Mouse (Mus musculus): ENCODE data around the gene Trub1. TPM values are rescaled to one million over a fixed set of nuclear protein-coding genes. Genes with fewer than 3 reads are reported as not detected.

Gene Trub1
- polyA plus RNA-seq, 1 experiment from 2014 or later, result 14.6 TPM

DNA sequence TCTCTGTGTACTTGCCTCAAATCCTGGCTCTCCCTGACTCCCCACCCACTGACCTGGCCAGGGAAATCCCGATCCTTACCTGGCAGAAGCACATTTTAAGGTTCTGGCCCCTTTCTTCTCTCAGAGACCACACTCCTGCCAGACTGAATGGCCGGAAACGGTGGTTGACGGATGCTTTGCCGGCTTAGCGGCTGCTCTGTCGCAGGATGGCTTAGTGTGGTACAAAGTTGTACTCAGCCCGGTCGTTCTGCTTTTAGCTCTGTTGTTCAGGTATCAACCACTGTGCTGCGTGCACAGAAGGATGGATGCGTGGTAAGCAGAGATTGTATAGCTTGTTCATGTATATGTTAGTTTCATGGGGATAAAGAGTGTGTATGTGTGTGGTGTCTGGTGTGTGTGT is 25.3 kb downstream of the Trub1 start:
- no peak overlapping the region for H3K4me2 ChIP-seq
- no peak overlapping the region for H3K27ac ChIP-seq
- H3K9ac ChIP-seq, result no peak overlapping the region
- ATAC-seq, result no peak
- no peaks in the 10 kb centered on the region for H3K9me3 ChIP-seq (replicated peaks)
- H3K36me3 ChIP-seq, result peaks cover 28% of the 10 kb centered on the region
- no peaks in the 10 kb centered on the region for H3K27me3 ChIP-seq (replicated peaks)
- no peak overlapping the region for H3K4me3 ChIP-seq
- 76% methylated on average over 11 of the region's 11 CpGs for WGBS (ENCODE audit: insufficient replicate concordance)
- peaks cover 17% of the 10 kb centered on the region for H3K4me1 ChIP-seq

DNA sequence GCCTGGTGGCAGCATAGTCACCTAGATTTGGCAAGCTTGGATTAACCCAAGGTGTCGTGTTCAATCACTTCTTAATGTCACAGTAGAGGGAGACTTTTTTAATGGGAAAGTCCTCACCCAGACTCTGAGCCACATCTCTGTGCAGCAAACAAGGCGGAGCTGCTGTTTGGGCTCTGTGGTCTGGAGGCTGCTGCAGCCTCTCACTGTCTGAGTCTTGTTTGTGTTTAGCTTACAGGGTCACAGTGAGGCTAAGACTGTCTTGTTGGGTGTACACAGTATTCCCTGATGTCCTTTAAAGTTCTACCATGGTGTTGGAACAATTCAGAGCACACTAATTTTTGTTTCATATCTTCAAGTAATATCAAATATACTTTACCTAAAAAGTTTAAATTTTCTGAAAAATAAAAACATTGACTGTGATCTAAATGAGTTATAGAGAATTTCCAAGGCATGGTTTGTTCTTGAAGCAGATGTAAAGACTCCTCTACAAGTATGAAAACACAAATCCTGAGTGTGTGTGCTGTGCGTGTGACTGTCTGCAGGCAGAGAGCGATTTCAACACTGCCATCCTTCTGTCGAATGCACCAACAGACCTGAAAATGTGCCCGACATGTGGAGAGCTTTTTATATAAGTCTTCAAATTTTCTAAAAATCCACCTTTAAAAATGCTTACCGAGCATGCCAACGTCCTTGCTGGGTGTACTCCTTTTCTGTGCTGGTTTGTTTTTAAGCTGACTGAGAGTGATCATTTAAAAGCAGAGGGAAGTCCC is 27.4 kb downstream of the Trub1 start:
- H3K9me3 ChIP-seq (replicated peaks), result no peaks in the 10 kb centered on the region
- H3K4me1 ChIP-seq, result peaks cover 17% of the 10 kb centered on the region
- no peak overlapping the region for H3K9ac ChIP-seq
- H3K4me3 ChIP-seq, result no peak overlapping the region
- no peak overlapping the region for H3K4me2 ChIP-seq
- no peak overlapping the region for H3K27ac ChIP-seq
- peaks cover 24% of the 10 kb centered on the region for H3K36me3 ChIP-seq
- 68% methylated on average over 8 of the region's 8 CpGs for WGBS (ENCODE audit: insufficient replicate concordance)
- no peaks in the 10 kb centered on the region for H3K27me3 ChIP-seq (replicated peaks)
- ATAC-seq, result no peak

- peak; percentile 54 for ATAC-seq
- H3K4me1 ChIP-seq, result peaks cover 12% of the 10 kb centered on the region; the same call in 1 of the 2 replicates
- no peak overlapping the region for H3K9ac ChIP-seq
- H3K9me3 ChIP-seq (replicated peaks), result no peaks in the 10 kb centered on the region
- no peak overlapping the region for H3K27ac ChIP-seq
- H3K4me3 ChIP-seq, result no peak overlapping the region
- peaks cover 33% of the 10 kb centered on the region for H3K36me3 ChIP-seq
- WGBS (ENCODE audit: insufficient replicate concordance), result 78% methylated on average over 6 of the region's 6 CpGs
- no peaks in the 10 kb centered on the region for H3K27me3 ChIP-seq (replicated peaks)
- no peak overlapping the region for H3K4me2 ChIP-seq
Observed at GRCm38 (mm10) chr19:57481743-57482259, 29.1 kb downstream of the Trub1 start.

DNA sequence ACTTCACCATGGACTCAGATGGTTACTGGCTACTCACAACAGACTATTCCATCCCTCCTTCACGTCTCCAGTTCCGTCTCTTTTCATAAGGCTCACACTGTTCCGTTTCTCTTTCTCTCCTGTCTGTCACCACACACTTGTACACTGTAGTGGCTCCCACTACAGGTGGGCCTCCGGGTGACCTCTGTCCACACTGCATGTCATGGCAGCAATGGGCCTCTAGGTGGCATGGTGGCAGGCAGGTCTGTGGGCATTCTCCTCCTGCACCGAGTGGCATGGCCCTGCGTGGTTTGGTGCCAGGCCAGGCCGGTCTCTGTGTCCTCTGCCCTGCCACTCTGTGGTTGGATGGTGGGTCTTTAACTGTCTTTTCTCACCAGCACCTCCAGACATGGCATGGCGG is 30.1 kb downstream of the Trub1 start:
- peaks cover 6% of the 10 kb centered on the region; the same call in 1 of the 2 replicates for H3K4me1 ChIP-seq
- WGBS (ENCODE audit: insufficient replicate concordance), result 80% methylated on average over 8 of the region's 8 CpGs
- no peak overlapping the region for H3K4me3 ChIP-seq
- H3K36me3 ChIP-seq, result peaks cover 41% of the 10 kb centered on the region
- no peaks in the 10 kb centered on the region for H3K9me3 ChIP-seq (replicated peaks)
- no peaks in the 10 kb centered on the region for H3K27me3 ChIP-seq (replicated peaks)
- no peak overlapping the region for H3K9ac ChIP-seq
- H3K4me2 ChIP-seq, result no peak overlapping the region
- no peak overlapping the region for H3K27ac ChIP-seq
- ATAC-seq, result no peak

GRCm38 (mm10) chr19:57487051-57487658 is 34.4 kb downstream of the Trub1 start:
- Histone ChIP-seq H3K4me1 (no peaks in the 10 kb centered on the region), H3K4me3 (no peak overlapping the region), H3K27ac (no peak overlapping the region), H3K9me3 (replicated peaks) (no peaks in the 10 kb centered on the region), H3K36me3 (peaks cover 50% of the 10 kb centered on the region), H3K4me2 (no peak overlapping the region), H3K27me3 (replicated peaks) (no peaks in the 10 kb centered on the region), H3K9ac (no peak overlapping the region)
- WGBS (ENCODE audit: insufficient replicate concordance), result 83% methylated on average over 13 of the region's 13 CpGs
- no peak for ATAC-seq

GRCm38 (mm10) chr19:57489527-57489926 is 36.8 kb downstream of the Trub1 start:
- H3K36me3 ChIP-seq, result peaks cover 38% of the 10 kb centered on the region
- no peak overlapping the region for H3K4me3 ChIP-seq
- no peaks in the 10 kb centered on the region for H3K27me3 ChIP-seq (replicated peaks)
- H3K9ac ChIP-seq, result no peak overlapping the region
- H3K9me3 ChIP-seq (replicated peaks), result no peaks in the 10 kb centered on the region
- ATAC-seq, result no peak
- no peaks in the 10 kb centered on the region for H3K4me1 ChIP-seq
- H3K4me2 ChIP-seq, result no peak overlapping the region
- WGBS (ENCODE audit: insufficient replicate concordance), result 77% methylated on average over 7 of the region's 7 CpGs
- H3K27ac ChIP-seq, result no peak overlapping the region

DNA sequence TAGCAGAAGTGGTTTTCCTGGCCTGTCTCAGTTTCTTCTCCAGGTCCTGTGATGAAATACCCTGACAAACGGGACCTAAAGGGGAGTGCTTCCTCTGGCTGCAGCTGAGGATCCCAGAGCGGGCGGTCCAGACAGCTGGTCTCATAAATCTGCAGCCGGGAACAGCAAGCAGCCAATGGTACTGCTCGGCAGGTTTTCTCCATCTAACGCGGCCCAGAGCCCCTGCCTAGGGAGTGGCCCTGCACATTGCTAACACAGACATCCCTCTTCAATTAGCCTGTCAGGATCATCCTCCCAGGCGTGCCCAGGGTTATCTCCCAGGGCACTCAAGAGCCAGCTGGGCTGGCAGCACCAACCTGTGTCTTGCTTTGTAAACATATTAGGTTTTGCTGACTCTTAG is 38.3 kb downstream of the Trub1 start:
- 71% methylated on average over 8 of the region's 8 CpGs for WGBS (ENCODE audit: insufficient replicate concordance)
- H3K9ac ChIP-seq, result no peak overlapping the region
- H3K9me3 ChIP-seq (replicated peaks), result no peaks in the 10 kb centered on the region
- H3K27ac ChIP-seq, result peak overlapping the region; percentile 4; the same call in 1 of the 2 replicates
- ATAC-seq, result no peak
- no peak overlapping the region for H3K4me3 ChIP-seq
- H3K27me3 ChIP-seq (replicated peaks), result no peaks in the 10 kb centered on the region
- H3K36me3 ChIP-seq, result peaks cover 27% of the 10 kb centered on the region
- H3K4me2 ChIP-seq, result no peak overlapping the region
- H3K4me1 ChIP-seq, result no peaks in the 10 kb centered on the region

DNA sequence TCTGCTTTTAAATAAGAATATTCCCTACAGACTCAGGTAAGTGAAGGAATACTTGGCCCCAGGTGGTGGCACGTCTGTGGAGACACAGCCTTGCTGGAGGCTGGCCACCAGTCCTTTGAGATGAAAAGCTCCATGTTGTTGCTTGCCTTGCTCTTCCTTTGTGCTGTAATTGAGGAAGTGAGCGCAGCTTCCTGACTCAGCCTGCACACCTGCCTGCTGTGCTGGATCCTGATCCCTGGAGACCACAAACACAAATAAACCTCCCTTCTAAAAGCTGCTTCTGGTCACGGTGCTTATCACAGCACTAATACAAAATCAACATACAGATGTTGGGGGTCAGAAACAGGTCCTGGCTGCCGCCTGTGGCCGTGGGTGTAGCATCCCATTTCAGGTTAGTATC is 41.3 kb downstream of the Trub1 start:
- Histone ChIP-seq H3K4me2 (no peak overlapping the region), H3K27ac (no peak overlapping the region)

GRCm38 (mm10) chr19:57498110-57498743 is 45.5 kb downstream of the Trub1 start:
- Histone ChIP-seq H3K4me3 (no peak overlapping the region), H3K4me2 (no peak overlapping the region), H3K4me1 (no peaks in the 10 kb centered on the region), H3K27me3 (replicated peaks) (no peaks in the 10 kb centered on the region), H3K27ac (no peak overlapping the region), H3K9me3 (replicated peaks) (no peaks in the 10 kb centered on the region), H3K36me3 (no peaks in the 10 kb centered on the region), H3K9ac (no peak overlapping the region)
- ATAC-seq, result no peak
- 73% methylated on average over 10 of the region's 10 CpGs for WGBS (ENCODE audit: insufficient replicate concordance)

More for the DNA sequence above, 41.3 kb downstream of the Trub1 start:
- Histone ChIP-seq H3K4me3 (no peak overlapping the region), H3K27me3 (replicated peaks) (no peaks in the 10 kb centered on the region), H3K36me3 (peaks cover 5% of the 10 kb centered on the region; the same call in 1 of the 2 replicates), H3K9ac (no peak overlapping the region), H3K4me1 (no peaks in the 10 kb centered on the region), H3K9me3 (replicated peaks) (no peaks in the 10 kb centered on the region)
- no peak for ATAC-seq
- 61% methylated on average over 5 of the region's 5 CpGs for WGBS (ENCODE audit: insufficient replicate concordance)

DNA sequence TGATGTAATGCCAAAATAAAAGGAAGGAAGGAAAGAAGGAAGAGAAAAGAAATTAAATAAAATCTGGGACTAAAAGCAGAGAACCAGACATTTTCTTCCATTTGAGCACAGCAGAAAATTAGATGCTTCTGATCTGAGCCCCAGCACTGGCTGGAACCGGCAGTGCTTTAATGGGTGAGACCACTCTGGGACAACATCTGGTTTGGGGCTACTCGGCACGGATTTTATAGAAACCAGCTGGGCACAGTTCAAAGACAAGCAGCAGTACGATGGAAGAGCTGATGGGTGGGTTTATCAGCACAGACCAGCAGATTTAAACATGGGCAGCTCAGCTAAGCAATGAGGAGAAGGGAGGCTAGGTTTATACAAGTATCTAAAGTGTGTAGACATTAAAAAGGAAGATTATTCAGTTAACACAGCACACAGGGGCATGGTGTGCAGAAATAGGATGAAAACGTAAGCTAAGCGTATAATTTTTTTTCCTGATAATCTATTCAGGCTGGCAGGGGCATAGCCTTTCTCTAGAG is 46.2 kb downstream of the Trub1 start:
- 73% methylated on average over 6 of the region's 6 CpGs for WGBS (ENCODE audit: insufficient replicate concordance)

GRCm38 (mm10) chr19:57500254-57500653 is 47.5 kb downstream of the Trub1 start:
- Histone ChIP-seq H3K9me3 (replicated peaks) (no peaks in the 10 kb centered on the region), H3K27ac (no peak overlapping the region), H3K4me3 (no peak overlapping the region), H3K27me3 (replicated peaks) (no peaks in the 10 kb centered on the region), H3K36me3 (no peaks in the 10 kb centered on the region), H3K9ac (no peak overlapping the region), H3K4me2 (no peak overlapping the region), H3K4me1 (no peaks in the 10 kb centered on the region)
- 77% methylated on average over 5 of the region's 5 CpGs for WGBS (ENCODE audit: insufficient replicate concordance)
- ATAC-seq, result no peak

More for the DNA sequence above, 46.2 kb downstream of the Trub1 start:
- Histone ChIP-seq H3K9me3 (replicated peaks) (no peaks in the 10 kb centered on the region), H3K36me3 (no peaks in the 10 kb centered on the region), H3K27ac (no peak overlapping the region), H3K27me3 (replicated peaks) (no peaks in the 10 kb centered on the region), H3K4me1 (no peaks in the 10 kb centered on the region), H3K4me2 (no peak overlapping the region), H3K4me3 (no peak overlapping the region), H3K9ac (no peak overlapping the region)
- no peak for ATAC-seq

DNA sequence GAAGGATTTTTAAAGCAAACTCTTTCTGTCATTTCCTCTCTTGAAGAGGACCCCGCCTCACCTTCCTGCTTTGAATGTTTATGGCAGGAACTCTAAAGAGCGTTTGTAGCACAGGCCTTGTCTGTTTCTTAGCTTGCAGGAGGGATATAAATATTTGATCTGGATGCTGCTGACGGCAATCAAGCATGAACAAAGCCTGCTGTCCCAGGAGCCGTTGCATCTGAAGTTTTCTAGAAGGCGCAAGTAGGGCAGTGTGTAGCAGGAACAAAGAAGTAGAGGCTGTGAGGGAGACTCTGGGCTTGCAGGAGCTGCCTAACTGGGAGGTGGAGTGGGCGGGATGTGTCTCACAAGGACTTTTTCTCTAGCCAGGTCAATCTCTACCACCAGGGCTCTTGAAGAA is 50.4 kb downstream of the Trub1 start:
- Histone ChIP-seq H3K27ac (no peak overlapping the region), H3K9ac (no peak overlapping the region), H3K9me3 (replicated peaks) (no peaks in the 10 kb centered on the region), H3K4me1 (no peaks in the 10 kb centered on the region), H3K27me3 (replicated peaks) (no peaks in the 10 kb centered on the region), H3K4me2 (no peak overlapping the region), H3K4me3 (no peak overlapping the region), H3K36me3 (no peaks in the 10 kb centered on the region)
- no peak for ATAC-seq
- 71% methylated on average over 6 of the region's 6 CpGs for WGBS (ENCODE audit: insufficient replicate concordance)

Data from liver, embryonic 12.5 days (tissue).